Mouse (Mus musculus) forebrain, postnatal 0 days (tissue): ENCODE results near the gene Mrps2. TPM values are rescaled to one million over a fixed set of nuclear protein-coding genes. Genes with fewer than 3 reads are reported as not detected.

Experiments used
- ATAC-seq: fragments of 200-750 bp; cut with Nextera tagmentation; 2 replicates; pipeline ENCODE4 v1.8.0; 2017; ENCODE audit warnings: mild to moderate bottlenecking, moderate library complexity
- DNase-seq: peaks from one replicate; pipeline ENCODE4 v3.0.0-alpha.2; 2015
- H3K27ac ChIP-seq: fragments of 300-500 bp; sonication (generic); 2 replicates; pipeline ENCODE4 v1.5.1; 2014; ENCODE audit warnings: low read depth, mild to moderate bottlenecking, antibody characterized with exemption, low read length, moderate library complexity, mixed read lengths
- H3K27me3 ChIP-seq: fragments of 300-500 bp; sonication (generic); 2 replicates; pipeline ENCODE4 v1.6.1; 2014; ENCODE audit warnings: mild to moderate bottlenecking, low read length, mixed read lengths; ENCODE audit not compliant: insufficient read depth
- H3K36me3 ChIP-seq: fragments of 300-500 bp; sonication (generic); 2 replicates; pipeline ENCODE4 v1.6.1; 2014; ENCODE audit warnings: mild to moderate bottlenecking, moderate library complexity; ENCODE audit not compliant: insufficient read depth
- H3K4me1 ChIP-seq: fragments of 300-500 bp; sonication (generic); 2 replicates; pipeline ENCODE4 v1.6.1; 2014; ENCODE audit warnings: antibody characterized with exemption; ENCODE audit not compliant: insufficient read depth
- H3K4me2 ChIP-seq: fragments of 300-500 bp; sonication (generic); 2 replicates; pipeline ENCODE4 v1.6.1; 2014; ENCODE audit warnings: low read depth, mild to moderate bottlenecking, moderate library complexity
- H3K4me3 ChIP-seq: fragments of 300-500 bp; sonication (generic); 2 replicates; pipeline ENCODE4 v1.5.1; 2014; ENCODE audit warnings: low read depth, low read length, mixed read lengths
- H3K9ac ChIP-seq: fragments of 300-500 bp; sonication (generic); 2 replicates; pipeline ENCODE4 v1.6.1; 2014; ENCODE audit warnings: mild to moderate bottlenecking
- H3K9me3 ChIP-seq: fragments of 300-500 bp; sonication (generic); 2 replicates; pipeline ENCODE4 v1.6.1; 2016; ENCODE audit warnings: low read length
- CTCF ChIP-seq: sonication (generic); IDR thresholded peaks from 2 replicates; pipeline ENCODE4 v1.5.1; 2016; ENCODE audit warnings: antibody characterized with exemption, control low read depth, low read depth
- WGBS: fragments of 180-500 bp; shearing (Covaris S2); extraction: QIAGEN DNeasy Blood & Tissue Kit; methylation state at CpG from one replicate; pipeline ENCODE4 v1.1.7; 2014; 5-methylcytosine and 5-hydroxymethylcytosine counted together
- polyA plus RNA-seq: library from polyadenylated mRNA; unstranded; fragments of >200 nt; fragmentation: Nextera tagmentation; extraction: Ambion mirVana; gene quantifications from 2 replicates; pipeline ENCODE4 v1.2.1, GENCODE M21; 2015
- total RNA-seq: library from RNA; depleted of rRNA; stranded (reverse); fragments of >200 nt; gene quantifications from 2 replicates; pipeline ENCODE4 v1.2.3, GENCODE M21; 2014

The Mrps2 gene
- total and polyA plus RNA-seq, 2 experiments from 2014 or later: 33.4 to 42.6 TPM

- no peak for TF ChIP-seq CTCF
- ATAC-seq (no peak), DNase-seq (no peak)
- no peaks in the 10 kb centered on the region for H3K9me3 ChIP-seq
- WGBS: 86% methylated on average over 16 of the region's 16 CpGs
- no peaks in the 10 kb centered on the region for H3K4me1 ChIP-seq
- no peak overlapping the region for H3K4me3 ChIP-seq
- no peak overlapping the region for H3K4me2 ChIP-seq
- H3K36me3 ChIP-seq: no peaks in the 10 kb centered on the region
- no peaks in the 10 kb centered on the region for H3K27me3 ChIP-seq
- no peak overlapping the region for H3K9ac ChIP-seq
- no peak overlapping the region for H3K27ac ChIP-seq
These were observed 28.1 kb downstream of the Mrps2 start for GRCm38 (mm10) chr2:28495801-28496595.

DNA sequence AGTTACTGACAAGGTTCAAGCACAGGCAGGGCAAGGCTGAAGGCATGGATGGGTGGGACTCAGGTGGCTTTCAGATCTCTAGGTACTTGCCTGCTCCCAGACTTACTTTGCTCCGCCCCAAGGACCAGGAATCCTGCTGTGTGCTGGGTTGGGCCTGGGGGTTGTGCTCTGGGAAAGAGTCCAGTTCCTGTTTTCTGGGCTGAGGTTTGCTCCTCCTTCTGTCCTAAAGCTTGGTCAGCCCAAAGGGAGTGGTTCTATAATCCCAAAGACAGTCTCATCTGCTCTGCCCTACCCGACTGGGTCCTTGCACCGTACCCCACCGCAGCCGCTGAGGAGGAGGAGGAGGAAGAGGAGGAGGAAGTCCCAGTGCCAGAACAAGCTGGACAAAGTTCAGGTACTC, 28.8 kb downstream of the Mrps2 start, which contains the start of gene Gbgt1:
Gene Gbgt1 (plus strand): TSS at position 221 of the 400 bp plus-strand sequence.
- no peak within 1 kb of the TSS for H3K9ac ChIP-seq
- TF ChIP-seq CTCF: no peak
- H3K4me1 ChIP-seq: no peaks in the 10 kb centered on the region
- H3K4me3 ChIP-seq: no peak within 1 kb of the TSS
- no peaks in the 10 kb centered on the region for H3K36me3 ChIP-seq
- no peak within 1 kb of the TSS for H3K27ac ChIP-seq
- H3K9me3 ChIP-seq: no peaks in the 10 kb centered on the region
- no peak within 1 kb of the TSS for H3K4me2 ChIP-seq
- 72% methylated on average over 5 of the region's 5 CpGs for WGBS
- DNase-seq: no peak
- H3K27me3 ChIP-seq: no peaks in the 10 kb centered on the region
- no peak for ATAC-seq

- no peak for DNase-seq
- ATAC-seq: no peak
- WGBS: 84% methylated on average over 5 of the region's 5 CpGs
- no peak overlapping the region for H3K4me2 ChIP-seq
- H3K9ac ChIP-seq: no peak overlapping the region
- H3K27me3 ChIP-seq: no peaks in the 10 kb centered on the region
- H3K4me1 ChIP-seq: no peaks in the 10 kb centered on the region
- no peaks in the 10 kb centered on the region for H3K36me3 ChIP-seq
- TF ChIP-seq CTCF: no peak
- no peak overlapping the region for H3K4me3 ChIP-seq
- no peaks in the 10 kb centered on the region for H3K9me3 ChIP-seq
- no peak overlapping the region for H3K27ac ChIP-seq
These were observed 29.7 kb downstream of the Mrps2 start for GRCm38 (mm10) chr2:28497561-28497960.

DNA sequence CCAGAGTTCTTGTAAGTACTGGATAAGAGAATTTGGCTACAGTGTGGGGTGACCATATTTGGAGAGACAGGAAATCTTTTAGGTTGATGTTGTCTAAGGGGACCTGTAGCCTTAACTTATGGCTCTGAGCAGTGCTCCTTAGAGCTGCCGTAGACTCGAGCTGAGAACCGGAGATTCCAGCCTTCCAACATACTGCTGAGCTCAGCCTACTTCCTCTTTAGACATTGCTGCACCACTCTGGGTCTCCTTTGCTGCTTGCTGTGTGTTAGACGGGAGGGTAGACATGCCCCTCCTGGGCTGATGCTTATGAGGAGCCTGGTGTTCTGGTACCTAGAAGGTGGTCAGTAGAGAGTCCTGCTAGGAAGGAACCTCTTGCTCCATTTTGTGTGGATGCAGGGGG, 30.6 kb downstream of the Mrps2 start:
- H3K36me3 ChIP-seq: no peaks in the 10 kb centered on the region
- no peaks in the 10 kb centered on the region for H3K27me3 ChIP-seq
- H3K27ac ChIP-seq: no peak overlapping the region
- ATAC-seq (no peak), DNase-seq (no peak)
- no peaks in the 10 kb centered on the region for H3K9me3 ChIP-seq
- no peaks in the 10 kb centered on the region for H3K4me1 ChIP-seq
- WGBS: 80% methylated on average over 4 of the region's 4 CpGs
- no peak for TF ChIP-seq CTCF
- no peak overlapping the region for H3K9ac ChIP-seq
- H3K4me2 ChIP-seq: no peak overlapping the region
- H3K4me3 ChIP-seq: no peak overlapping the region

GRCm38 (mm10) chr2:28502987-28503386, 35.1 kb downstream of the Mrps2 start:
- no peak for TF ChIP-seq CTCF

GRCm38 (mm10) chr2:28504676-28505075, 36.8 kb downstream of the Mrps2 start:
- 88% methylated on average over 13 of the region's 13 CpGs for WGBS
- Histone ChIP-seq H3K27ac (no peak overlapping the region), H3K4me2 (no peak overlapping the region), H3K4me1 (no peaks in the 10 kb centered on the region), H3K27me3 (no peaks in the 10 kb centered on the region; the same call in 1 of the 2 replicates), H3K4me3 (no peak overlapping the region), H3K36me3 (no peaks in the 10 kb centered on the region), H3K9me3 (no peaks in the 10 kb centered on the region), H3K9ac (no peak overlapping the region)
- DNase-seq: no peak
- no peak for ATAC-seq
- TF ChIP-seq CTCF: no peak

More at GRCm38 (mm10) chr2:28502987-28503386, 35.1 kb downstream of the Mrps2 start:
- DNase-seq (no peak), ATAC-seq (no peak)
- Histone ChIP-seq H3K9ac (no peak overlapping the region), H3K4me1 (no peaks in the 10 kb centered on the region), H3K9me3 (no peaks in the 10 kb centered on the region), H3K36me3 (no peaks in the 10 kb centered on the region), H3K4me3 (no peak overlapping the region), H3K27me3 (no peaks in the 10 kb centered on the region), H3K27ac (no peak overlapping the region), H3K4me2 (no peak overlapping the region)
- 87% methylated on average over 10 of the region's 10 CpGs for WGBS

- DNase-seq: no peak
- Histone ChIP-seq H3K4me1 (no peaks in the 10 kb centered on the region), H3K9me3 (no peaks in the 10 kb centered on the region), H3K27ac (no peak within 1 kb of the TSS), H3K36me3 (no peaks in the 10 kb centered on the region), H3K27me3 (no peaks in the 10 kb centered on the region; the same call in 1 of the 2 replicates), H3K9ac (no peak within 1 kb of the TSS), H3K4me3 (no peak within 1 kb of the TSS), H3K4me2 (no peak within 1 kb of the TSS)
- TF ChIP-seq CTCF: no peak
- ATAC-seq: no peak
- 81% methylated on average over 3 of the region's 3 CpGs for WGBS
These were observed 37.9 kb downstream of the Mrps2 start, which contains the start of gene Gm10134 for GRCm38 (mm10) chr2:28505795-28506194. Gene Gm10134 (plus strand): TSS chr2:28506095.
